15 mouse cellular contexts compared by ENCODE assay signal in the genomic region with DNA sequence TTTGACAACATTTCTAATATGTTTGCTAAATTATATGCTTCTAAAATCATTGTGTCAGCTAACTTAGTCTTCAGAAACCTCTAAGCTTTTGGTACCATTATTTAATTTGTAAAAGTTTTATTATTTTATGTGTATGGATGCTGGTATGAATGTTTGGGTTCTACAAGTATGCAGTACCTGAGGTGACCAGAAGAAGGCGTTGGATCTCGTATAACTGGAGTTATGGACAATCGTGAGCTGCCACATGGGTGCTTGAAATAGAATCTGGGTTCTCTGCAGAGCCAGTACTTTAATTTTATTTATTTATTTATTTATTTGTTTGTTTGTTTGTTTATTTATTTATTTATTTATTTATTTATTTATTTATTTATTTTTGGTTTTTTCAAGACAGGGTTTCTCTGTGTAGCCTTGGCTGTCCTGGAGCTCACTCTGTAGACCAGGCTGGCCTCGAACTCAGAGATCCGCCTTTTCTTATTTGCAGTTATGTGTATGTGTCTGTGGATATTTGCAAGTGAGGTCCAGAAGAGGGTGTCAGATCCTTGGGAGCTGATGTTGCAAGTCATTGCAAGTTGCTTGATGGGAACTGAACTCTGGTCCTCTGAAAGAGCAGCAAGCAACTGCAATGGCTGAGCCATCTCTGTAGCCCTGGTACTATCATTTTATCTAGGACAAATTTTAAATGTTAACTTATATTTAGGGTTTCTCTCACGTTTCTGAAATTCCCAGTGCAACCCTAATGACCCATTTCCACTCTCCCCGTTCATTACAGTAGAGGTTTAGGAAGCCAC. TPM values are rescaled to one million over a fixed set of nuclear protein-coding genes. Genes with fewer than 3 reads are reported as not detected.
DNase-seq lines count a peak whose midpoint lies in the region; ATAC-seq lines count a peak whose summit lies in the region.
"Had no signal": no experiment of that assay in that cellular context is flagged by ENCODE, and none has a peak within 500 bp of the region (broad histone marks: within the 10 kb centered on the region; RNA-seq: fewer than 3 reads in every experiment).

No protein-coding gene starts in this region.

- H3K9ac ChIP-seq in hindbrain, embryonic 11.5 days (ENCODE audit: low read depth, low read length): no peak overlapping the region
- no peak overlapping the region for H3K9ac ChIP-seq in hindbrain, embryonic 12.5 days
- no peak overlapping the region for H3K9ac ChIP-seq in neural tube, embryonic 15.5 days (replicated peaks)
- H3K9ac ChIP-seq: forebrain, embryonic 13.5 days; heart, embryonic 13.5 days had no signal

- no peak overlapping the region for H3K27ac ChIP-seq in hindbrain, embryonic 11.5 days (ENCODE audit: low read depth, low read length)
- no peak overlapping the region for H3K27ac ChIP-seq in hindbrain, embryonic 12.5 days
- H3K27ac ChIP-seq in neural tube, embryonic 15.5 days (replicated peaks): no peak overlapping the region
- H3K27ac ChIP-seq: forebrain, embryonic 13.5 days; heart, embryonic 13.5 days; hindbrain, embryonic 10.5 days had no signal

- 72% methylated on average over 7 of the region's 7 CpGs for WGBS in hindbrain, embryonic 11.5 days
- whole genome bisulfite sequencing in hindbrain, embryonic 12.5 days: 73% methylated on average over 7 of the region's 7 CpGs
- WGBS in neural tube, embryonic 15.5 days: 73% methylated on average over 7 of the region's 7 CpGs

- H3K4me1 ChIP-seq in hindbrain, embryonic 11.5 days (replicated peaks; ENCODE audit: control insufficient read depth, insufficient read depth, low read length): no peaks in the 10 kb centered on the region
- H3K4me1 ChIP-seq in hindbrain, embryonic 12.5 days: no peaks in the 10 kb centered on the region
- no peaks in the 10 kb centered on the region for H3K4me1 ChIP-seq in neural tube, embryonic 15.5 days
- H3K4me1 ChIP-seq: forebrain, embryonic 13.5 days; heart, embryonic 13.5 days; hindbrain, embryonic 10.5 days had no signal

- H3K4me2 ChIP-seq in hindbrain, embryonic 11.5 days (replicated peaks; ENCODE audit: low read depth, low read length): no peak overlapping the region
- no peak overlapping the region for H3K4me2 ChIP-seq in hindbrain, embryonic 12.5 days (replicated peaks)
- H3K4me2 ChIP-seq in neural tube, embryonic 15.5 days: no peak overlapping the region
- H3K4me2 ChIP-seq: forebrain, embryonic 13.5 days; heart, embryonic 13.5 days had no signal

- no peaks in the 10 kb centered on the region for H3K9me3 ChIP-seq in hindbrain, embryonic 11.5 days (ENCODE audit: control insufficient read depth, low read length)
- H3K9me3 ChIP-seq in hindbrain, embryonic 12.5 days (replicated peaks): no peaks in the 10 kb centered on the region
- H3K9me3 ChIP-seq in neural tube, embryonic 15.5 days (replicated peaks): no peaks in the 10 kb centered on the region
- H3K9me3 ChIP-seq: forebrain, embryonic 13.5 days; heart, embryonic 13.5 days; hindbrain, embryonic 10.5 days; megakaryocyte, embryonic 14.5 days had no signal

- peak; percentile 11 for DNase-seq in hindbrain, embryonic 11.5 days (ENCODE audit: low spot score)
- DNase-seq in thymus, postnatal 0 days (ENCODE audit: low spot score): peak; percentile 15
- DNase-seq in thymus, postnatal 25 days: no peak
- DNase-seq in R1 (ENCODE audit: low read depth, low spot score): peak; percentile 74
- DNase-seq: adrenal gland, adult 2 months; cerebellum, postnatal 25 days; gastrocnemius, postnatal 10 days; kidney, adult 2 months had no signal

- H3K36me3 ChIP-seq in hindbrain, embryonic 11.5 days (ENCODE audit: control insufficient read depth, insufficient read depth, low read length): no peaks in the 10 kb centered on the region
- no peaks in the 10 kb centered on the region for H3K36me3 ChIP-seq in hindbrain, embryonic 12.5 days
- no peaks in the 10 kb centered on the region for H3K36me3 ChIP-seq in neural tube, embryonic 15.5 days
- H3K36me3 ChIP-seq: heart, embryonic 13.5 days; hindbrain, embryonic 10.5 days had no signal

- H3K4me3 ChIP-seq in hindbrain, embryonic 11.5 days (ENCODE audit: low read depth, low read length): no peak overlapping the region
- H3K4me3 ChIP-seq in hindbrain, embryonic 12.5 days: no peak overlapping the region
- no peak overlapping the region for H3K4me3 ChIP-seq in neural tube, embryonic 15.5 days (replicated peaks)
- H3K4me3 ChIP-seq: forebrain, embryonic 13.5 days; heart, embryonic 13.5 days; hindbrain, embryonic 10.5 days had no signal

- no peaks in the 10 kb centered on the region for H3K27me3 ChIP-seq in hindbrain, embryonic 11.5 days (ENCODE audit: control insufficient read depth, insufficient read depth, low read length)
- H3K27me3 ChIP-seq in hindbrain, embryonic 12.5 days: no peaks in the 10 kb centered on the region
- no peaks in the 10 kb centered on the region for H3K27me3 ChIP-seq in neural tube, embryonic 15.5 days (replicated peaks)
- H3K27me3 ChIP-seq: forebrain, embryonic 13.5 days; heart, embryonic 13.5 days; megakaryocyte, embryonic 14.5 days had no signal

- ATAC-seq in hindbrain, embryonic 11.5 days (ENCODE audit: low FRiP score): no peak
- no peak for ATAC-seq in hindbrain, embryonic 12.5 days (ENCODE audit: low FRiP score)
- ATAC-seq in activated CD4-positive, CD25-positive, alpha-beta regulatory T cell, adult 4 months: no peak
- no peak for ATAC-seq in neural tube, embryonic 15.5 days (ENCODE audit: low FRiP score)
- ATAC-seq: forebrain, embryonic 13.5 days had no signal

RNA-seq across cellular contexts. Expression of a gene that starts 40.3 kb away (rescaled TPM):
- polyA plus RNA-seq in hindbrain, embryonic 11.5 days (2014; fragmentation: Nextera tagmentation; extraction: Ambion mirVana): 177 and 195 TPM in 2 replicates
- 154 and 159 TPM in 2 replicates for polyA plus RNA-seq in hindbrain, embryonic 12.5 days (2016; fragmentation: Nextera tagmentation; extraction: Ambion mirVana)
- polyA plus RNA-seq in thymus, postnatal 0 days (2015; fragmentation: Nextera tagmentation; extraction: Ambion mirVana): 183 and 197 TPM in 2 replicates
- 10 to 100 TPM; 47.7 to 50.9 TPM for polyA plus RNA-seq in activated CD4-positive, CD25-positive, alpha-beta regulatory T cell, adult 4 months (2017; shearing (Covaris generic))
- 48.1 and 60.3 TPM in 2 replicates for polyA plus RNA-seq in neural tube, embryonic 15.5 days (2015; fragmentation: Nextera tagmentation; extraction: Ambion mirVana)
